Mouse (Mus musculus): ENCODE results near the gene Def8.

- TF ChIP-seq CTCF (IDR thresholded peaks at IDR 0.05): no peak
- TF ChIP-seq EP300 (IDR thresholded peaks at IDR 0.05): no peak
Observed at GRCm38 (mm10) chr8:123450783-123451182, 27.5 kb downstream of the Def8 start.
